Mouse (Mus musculus): ENCODE measurements at regions not wholly inside any gene's neighbourhood (a gene's known extent, or its start where the extent isn't known, plus 50 kb on each side); places are given as distances from the start of the nearest gene placed in this dataset.

- no peak for ATAC-seq (replicated peaks; ENCODE audit: low FRiP score, poor library complexity, severe bottlenecking)
These were observed 582.3 kb upstream of the Nox3 start for GRCm38 (mm10) chr17:4278239-4278827.

- ATAC-seq (replicated peaks; ENCODE audit: low FRiP score, poor library complexity, severe bottlenecking), result no peak
These were observed 585.4 kb upstream of the Nox3 start for GRCm38 (mm10) chr17:4281451-4281850.

- ATAC-seq (replicated peaks; ENCODE audit: low FRiP score, poor library complexity, severe bottlenecking), result no peak
These were observed 595.4 kb upstream of the Nox3 start for GRCm38 (mm10) chr17:4291418-4291817.

GRCm38 (mm10) chr17:4296521-4297155 lies 600.6 kb upstream of the Nox3 start:
- ATAC-seq (replicated peaks; ENCODE audit: low FRiP score, poor library complexity, severe bottlenecking), result no peak

GRCm38 (mm10) chr17:4297156-4297535 lies 601.1 kb upstream of the Nox3 start:
- no peak for ATAC-seq (replicated peaks; ENCODE audit: low FRiP score, poor library complexity, severe bottlenecking)

GRCm38 (mm10) chr17:4301142-4301853 lies 605.2 kb upstream of the Nox3 start:
- no peak for ATAC-seq (replicated peaks; ENCODE audit: low FRiP score, poor library complexity, severe bottlenecking)

- no peak for ATAC-seq (replicated peaks; ENCODE audit: low FRiP score, poor library complexity, severe bottlenecking)
These were observed 615.8 kb upstream of the Nox3 start for GRCm38 (mm10) chr17:4311785-4312379.

GRCm38 (mm10) chr17:4319141-4319540 lies 623.1 kb upstream of the Nox3 start:
- no peak for ATAC-seq (replicated peaks; ENCODE audit: low FRiP score, poor library complexity, severe bottlenecking)

- ATAC-seq (replicated peaks; ENCODE audit: low FRiP score, poor library complexity, severe bottlenecking), result no peak
These were observed 632.7 kb upstream of the Nox3 start for GRCm38 (mm10) chr17:4328810-4329209.

GRCm38 (mm10) chr17:4331650-4332049 lies 635.6 kb upstream of the Nox3 start:
- ATAC-seq (replicated peaks; ENCODE audit: low FRiP score, poor library complexity, severe bottlenecking), result no peak

- no peak for ATAC-seq (replicated peaks; ENCODE audit: low FRiP score, poor library complexity, severe bottlenecking)
These were observed 637.0 kb upstream of the Nox3 start for GRCm38 (mm10) chr17:4333091-4333490.

GRCm38 (mm10) chr17:4353018-4353417 lies 641.1 kb upstream of the Arid1b start:
- no peak for ATAC-seq (replicated peaks; ENCODE audit: low FRiP score, poor library complexity, severe bottlenecking)

GRCm38 (mm10) chr17:4355506-4356218 lies 638.5 kb upstream of the Arid1b start:
- ATAC-seq (replicated peaks; ENCODE audit: low FRiP score, poor library complexity, severe bottlenecking), result no peak

GRCm38 (mm10) chr17:4360413-4361320 lies 633.5 kb upstream of the Arid1b start:
- ATAC-seq (replicated peaks; ENCODE audit: low FRiP score, poor library complexity, severe bottlenecking), result no peak

- ATAC-seq (replicated peaks; ENCODE audit: low FRiP score, poor library complexity, severe bottlenecking), result no peak
These were observed 628.3 kb upstream of the Arid1b start for GRCm38 (mm10) chr17:4365811-4366210.

GRCm38 (mm10) chr17:4380449-4380848 lies 613.7 kb upstream of the Arid1b start:
- no peak for ATAC-seq (replicated peaks; ENCODE audit: low FRiP score, poor library complexity, severe bottlenecking)

GRCm38 (mm10) chr17:4380873-4381272 lies 613.3 kb upstream of the Arid1b start:
- no peak for ATAC-seq (replicated peaks; ENCODE audit: low FRiP score, poor library complexity, severe bottlenecking)

- no peak for ATAC-seq (replicated peaks; ENCODE audit: low FRiP score, poor library complexity, severe bottlenecking)
These were observed 612.0 kb upstream of the Arid1b start for GRCm38 (mm10) chr17:4381896-4382685.

- no peak for ATAC-seq (replicated peaks; ENCODE audit: low FRiP score, poor library complexity, severe bottlenecking)
These were observed 611.4 kb upstream of the Arid1b start for GRCm38 (mm10) chr17:4382716-4383115.
